In genomic region chr13:49169448-49170207, GRCm38 (mm10) we compare ENCODE assay signal across 7 mouse cellular contexts. TPM values are rescaled to one million over a fixed set of nuclear protein-coding genes. Genes with fewer than 3 reads are reported as not detected.
DNase-seq lines count a peak whose midpoint lies in the region; ATAC-seq lines count a peak whose summit lies in the region.

No protein-coding gene starts in this region.

- no peaks in the 10 kb centered on the region for H3K27me3 ChIP-seq in embryonic facial prominence, embryonic 11.5 days (ENCODE audit: control insufficient read depth, insufficient read depth, low read length)
- no peaks in the 10 kb centered on the region for H3K27me3 ChIP-seq in kidney, embryonic 14.5 days (ENCODE audit: control insufficient read depth, insufficient read depth, low read length)

- no peak overlapping the region for H3K27ac ChIP-seq in embryonic facial prominence, embryonic 11.5 days (replicated peaks; ENCODE audit: low read depth, low read length)
- no peak overlapping the region for H3K27ac ChIP-seq in kidney, embryonic 14.5 days (ENCODE audit: low read depth, low read length)

- ATAC-seq in embryonic facial prominence, embryonic 11.5 days (replicated peaks; ENCODE audit: insufficient number of reproducible peaks, low FRiP score, low TSS enrichment, low read depth), result no peak; the same call in 1 of the 2 replicates
- ATAC-seq in kidney, embryonic 14.5 days (ENCODE audit: low FRiP score, low TSS enrichment), result peak; percentile 82
- ATAC-seq in monocyte, adult 5-6 weeks (replicated peaks; ENCODE audit: insufficient number of reproducible peaks, low FRiP score, low TSS enrichment, poor library complexity, severe bottlenecking), result peak; percentile 76

- DNase-seq in adrenal gland, postnatal 10 days, result peak; percentile 97
- DNase-seq in embryonic facial prominence, embryonic 11.5 days (ENCODE audit: low spot score), result peak; percentile 89
- DNase-seq in heart, adult 8-10 months (ENCODE audit: low spot score), result peak; percentile 85
- DNase-seq in liver, result peak; percentile 78
- peak; percentile 48 to 72 for DNase-seq in spleen, postnatal 14 days (ENCODE audit: low spot score in 2 of 2)

- WGBS in embryonic facial prominence, embryonic 11.5 days, result 21% methylated on average over 17 of the region's 17 CpGs
- WGBS in kidney, embryonic 14.5 days, result 14% methylated on average over 17 of the region's 17 CpGs

- no peaks in the 10 kb centered on the region for H3K36me3 ChIP-seq in embryonic facial prominence, embryonic 11.5 days (replicated peaks; ENCODE audit: control insufficient read depth, insufficient read depth, low read depth, low read length)
- no peaks in the 10 kb centered on the region for H3K36me3 ChIP-seq in kidney, embryonic 14.5 days (ENCODE audit: control insufficient read depth, insufficient read depth, low read length)

- no peak overlapping the region for H3K9ac ChIP-seq in embryonic facial prominence, embryonic 11.5 days (replicated peaks; ENCODE audit: low read length)
- H3K9ac ChIP-seq in kidney, embryonic 14.5 days (ENCODE audit: low read depth, low read length), result no peak overlapping the region

- no peaks in the 10 kb centered on the region for H3K4me1 ChIP-seq in embryonic facial prominence, embryonic 11.5 days (ENCODE audit: control insufficient read depth, insufficient read depth, low read length)
- no peaks in the 10 kb centered on the region for H3K4me1 ChIP-seq in kidney, embryonic 14.5 days (ENCODE audit: control insufficient read depth, insufficient read depth, low read length)

- H3K9me3 ChIP-seq in embryonic facial prominence, embryonic 11.5 days (replicated peaks; ENCODE audit: control insufficient read depth, low read length), result no peaks in the 10 kb centered on the region
- H3K9me3 ChIP-seq in kidney, embryonic 14.5 days (ENCODE audit: control insufficient read depth, low read length), result no peaks in the 10 kb centered on the region

- no peak overlapping the region for H3K4me2 ChIP-seq in embryonic facial prominence, embryonic 11.5 days (ENCODE audit: low read depth, low read length)
- H3K4me2 ChIP-seq in kidney, embryonic 14.5 days (replicated peaks; ENCODE audit: low read depth, low read length), result no peak overlapping the region

- no peak overlapping the region for H3K4me3 ChIP-seq in embryonic facial prominence, embryonic 11.5 days (ENCODE audit: low read depth, low read length)
- no peak overlapping the region for H3K4me3 ChIP-seq in kidney, embryonic 14.5 days (ENCODE audit: low read length)

RNA-seq across cellular contexts. Expression of gene Ninj1, which starts 17.7 kb away (rescaled TPM):
- 10 to 100 TPM; 77.3 to 79.6 TPM for total RNA-seq in adrenal gland, postnatal 10 days (2021)
- polyA plus RNA-seq in embryonic facial prominence, embryonic 11.5 days (2014; fragmentation: Nextera tagmentation; extraction: Ambion mirVana), result 29.8 and 30.5 TPM in 2 replicates
- 100 to 1,000 TPM; 111 to 152 (median 131) TPM for total RNA-seq in heart, adult 8-10 months (2022)
- polyA plus RNA-seq in kidney, embryonic 14.5 days (2014; fragmentation: Nextera tagmentation; extraction: Ambion mirVana), result 43.8 and 54.2 TPM in 2 replicates
- total RNA-seq in monocyte, adult 5-6 weeks (2017), result 24.6 to 59.1 TPM (median 55.8 TPM) in 3 replicates

RNA-seq across cellular contexts. Expression of gene Wnk2, which starts 21.8 kb away (rescaled TPM):
- total RNA-seq in adrenal gland, postnatal 10 days (2021), result 1 to 10 TPM; 4.1 to 8.3 TPM
- 2.5 and 2.6 TPM in 2 replicates for polyA plus RNA-seq in embryonic facial prominence, embryonic 11.5 days (2014; fragmentation: Nextera tagmentation; extraction: Ambion mirVana)
- total RNA-seq in heart, adult 8-10 months (2022), result 10 to 100 TPM; 60.5 to 89.6 (median 75.4) TPM
- 1.7 and 2.1 TPM in 2 replicates for polyA plus RNA-seq in kidney, embryonic 14.5 days (2014; fragmentation: Nextera tagmentation; extraction: Ambion mirVana)
- not detected in 3 replicates for total RNA-seq in monocyte, adult 5-6 weeks (2017)

RNA-seq across cellular contexts. Expression of gene Card19, which starts 46.2 kb away (rescaled TPM):
- total RNA-seq in adrenal gland, postnatal 10 days (2021), result 10 to 100 TPM; 52.5 to 58.9 TPM
- 32.1 and 34.4 TPM in 2 replicates for polyA plus RNA-seq in embryonic facial prominence, embryonic 11.5 days (2014; fragmentation: Nextera tagmentation; extraction: Ambion mirVana)
- 100 to 1,000 TPM; 132 to 152 (median 141) TPM for total RNA-seq in heart, adult 8-10 months (2022)
- 33.3 and 39.9 TPM in 2 replicates for polyA plus RNA-seq in kidney, embryonic 14.5 days (2014; fragmentation: Nextera tagmentation; extraction: Ambion mirVana)
- total RNA-seq in monocyte, adult 5-6 weeks (2017), result 27.8 to 56.1 TPM (median 45.9 TPM) in 3 replicates

Comparison
In these comparisons a context has a peak if more than half of its experiments do, and no peak if none do; other contexts are left out.
1. RNA of gene Wnk2, which starts 21.8 kb away (total RNA-seq): 60.5 to 89.6 TPM in heart, adult 8-10 months; 4.1 to 8.3 TPM in adrenal gland, postnatal 10 days and not detected in monocyte, adult 5-6 weeks; every median in the first group is over 4 times any median in the second.
2. Peak in every context shown above with its lines, with median percentiles within 50 percentile points of each other: DNase-seq.